In genomic region chr11:118326991-118327971, GRCm38 (mm10) we compare ENCODE assay signal across 8 mouse cellular contexts. TPM values are rescaled to one million over a fixed set of nuclear protein-coding genes. Genes with fewer than 3 reads are reported as not detected.
DNase-seq lines count a peak whose midpoint lies in the region; ATAC-seq and TF ChIP-seq lines count a peak whose summit lies in the region.

No protein-coding gene starts in this region.

- H3K4me2 ChIP-seq in forebrain, embryonic 16.5 days (ENCODE audit: low read length) = peak overlapping the region; percentile 22
- no peak overlapping the region for H3K4me2 ChIP-seq in heart, embryonic 16.5 days (ENCODE audit: low read depth, low read length)
- no peak overlapping the region for H3K4me2 ChIP-seq in stomach, embryonic 14.5 days (replicated peaks; ENCODE audit: low read depth, low read length)

- H3K27ac ChIP-seq in forebrain, embryonic 16.5 days (ENCODE audit: low read length) = peak overlapping the region; percentile 91
- H3K27ac ChIP-seq in heart, embryonic 16.5 days (ENCODE audit: low read length) = peak overlapping the region; percentile 41
- H3K27ac ChIP-seq in stomach, embryonic 14.5 days (ENCODE audit: low read length) = 0 out of 2 replicates have a peak overlapping the region, but pooled peaks have one; percentile 27

- CTCF ChIA-PET in Patski (lab: Charles Lee) = no interaction called here

- POLR2A ChIA-PET in Patski (lab: Charles Lee) = interaction anchor here (0.7 to 2.4 kb wide), 3 partner anchors 27 to 92 kb away, joined by 3 to 8 read pairs (median 3); no protein-coding TSS in a partner anchor

- in situ Hi-C loops in Patski (cut with MboI; ENCODE audit: low pct_unique_long_range_greater_than_20kb) = no loop called here

- DNase-seq in Patski (ENCODE audit: low read depth, low spot score) = peak; percentile 69
- peak; percentile 50 for DNase-seq in cerebellum, adult 11 months
- peak; percentile 90 to 91 for DNase-seq in layer of hippocampus, adult 8-10 months (ENCODE audit: low spot score in 2 of 2)
- peak; percentile 83 for DNase-seq in lung, postnatal 10 days
- no peak for DNase-seq in spleen, postnatal 14 days (ENCODE audit: low spot score in 2 of 2)

- peak overlapping the region; percentile 46 for H3K9ac ChIP-seq in forebrain, embryonic 16.5 days (replicated peaks; ENCODE audit: low read depth, low read length)
- no peak overlapping the region for H3K9ac ChIP-seq in heart, embryonic 16.5 days (ENCODE audit: low read length)
- no peak overlapping the region for H3K9ac ChIP-seq in stomach, embryonic 14.5 days (replicated peaks; ENCODE audit: low read depth, low read length)

- 44% methylated on average over 24 of the region's 24 CpGs for WGBS in forebrain, embryonic 16.5 days
- WGBS in heart, embryonic 16.5 days = 60% methylated on average over 24 of the region's 24 CpGs
- 67% methylated on average over 24 of the region's 24 CpGs for WGBS in stomach, embryonic 14.5 days

- H3K4me3 ChIP-seq in forebrain, embryonic 16.5 days (replicated peaks; ENCODE audit: low read length) = no peak overlapping the region
- no peak overlapping the region for H3K4me3 ChIP-seq in heart, embryonic 16.5 days (ENCODE audit: low read length)
- no peak overlapping the region for H3K4me3 ChIP-seq in stomach, embryonic 14.5 days (ENCODE audit: low read depth, low read length)

- no peak for TF ChIP-seq CTCF in Patski (IDR thresholded peaks at IDR 0.05)

- H3K27me3 ChIP-seq in Patski = no peaks in the 10 kb centered on the region
- no peaks in the 10 kb centered on the region for H3K27me3 ChIP-seq in forebrain, embryonic 16.5 days (replicated peaks; ENCODE audit: control insufficient read depth, insufficient read depth, low read length)
- H3K27me3 ChIP-seq in heart, embryonic 16.5 days (ENCODE audit: control insufficient read depth, insufficient read depth, low read length) = no peaks in the 10 kb centered on the region
- no peaks in the 10 kb centered on the region for H3K27me3 ChIP-seq in stomach, embryonic 14.5 days (ENCODE audit: control insufficient read depth, insufficient read depth, low read length)

- H3K9me3 ChIP-seq in forebrain, embryonic 16.5 days (ENCODE audit: control insufficient read depth, low read length) = no peaks in the 10 kb centered on the region
- no peaks in the 10 kb centered on the region for H3K9me3 ChIP-seq in heart, embryonic 16.5 days (replicated peaks; ENCODE audit: control insufficient read depth, low read length)
- no peaks in the 10 kb centered on the region for H3K9me3 ChIP-seq in stomach, embryonic 14.5 days (ENCODE audit: control insufficient read depth, low read depth, low read length)

- H3K36me3 ChIP-seq in forebrain, embryonic 16.5 days (ENCODE audit: control insufficient read depth, insufficient read depth) = no peaks in the 10 kb centered on the region
- peaks cover 5% of the 10 kb centered on the region for H3K36me3 ChIP-seq in heart, embryonic 16.5 days (ENCODE audit: control insufficient read depth, insufficient read depth)
- no peaks in the 10 kb centered on the region; the same call in 1 of the 2 replicates for H3K36me3 ChIP-seq in stomach, embryonic 14.5 days (ENCODE audit: control insufficient read depth, insufficient read depth, low read length)

- ATAC-seq in Patski = peak; percentile 49
- ATAC-seq in forebrain, embryonic 16.5 days = peak; percentile 92
- peak; percentile 55 for ATAC-seq in heart, embryonic 16.5 days (replicated peaks; ENCODE audit: extremely low read depth, insufficient read depth, low FRiP score)
- peak; percentile 29; the same call in 1 of the 2 replicates for ATAC-seq in stomach, embryonic 14.5 days (ENCODE audit: insufficient number of reproducible peaks, insufficient read depth, low FRiP score, low read depth)

- H3K4me1 ChIP-seq in forebrain, embryonic 16.5 days (replicated peaks; ENCODE audit: control insufficient read depth, insufficient read depth, low read length) = peaks cover 25% of the 10 kb centered on the region
- peaks cover 11% of the 10 kb centered on the region for H3K4me1 ChIP-seq in heart, embryonic 16.5 days (ENCODE audit: control insufficient read depth, insufficient read depth, low read length)
- H3K4me1 ChIP-seq in stomach, embryonic 14.5 days (ENCODE audit: control insufficient read depth, insufficient read depth, low read length) = peaks cover 6% of the 10 kb centered on the region

RNA-seq across cellular contexts. Expression of gene Cep295nl, which starts 15.0 kb away (rescaled TPM):
- 0.41 TPM for polyA plus RNA-seq in Patski (2021)
- 0.14 and 0.35 TPM in 2 replicates for polyA plus RNA-seq in forebrain, embryonic 16.5 days (2015; fragmentation: Nextera tagmentation; extraction: Ambion mirVana)
- polyA plus RNA-seq in heart, embryonic 16.5 days (2015; fragmentation: Nextera tagmentation; extraction: Ambion mirVana) = 0.28 and 0.36 TPM in 2 replicates
- 1 to 10 TPM; 1.5 to 2.2 (median 2.1) TPM for total RNA-seq in layer of hippocampus, adult 8-10 months (2022)
- polyA plus RNA-seq in stomach, embryonic 14.5 days (2014; fragmentation: Nextera tagmentation; extraction: Ambion mirVana) = 0.62 TPM in 1 of 2 replicates, not detected in the other

RNA-seq across cellular contexts. Expression of gene Timp2, which starts 28.3 kb away (rescaled TPM):
- 459 TPM for polyA plus RNA-seq in Patski (2021)
- polyA plus RNA-seq in forebrain, embryonic 16.5 days (2015; fragmentation: Nextera tagmentation; extraction: Ambion mirVana) = 79.8 and 79.9 TPM in 2 replicates
- polyA plus RNA-seq in heart, embryonic 16.5 days (2015; fragmentation: Nextera tagmentation; extraction: Ambion mirVana) = 70.6 and 74.5 TPM in 2 replicates
- 100 to 1,000 TPM; 225 to 284 (median 259) TPM for total RNA-seq in layer of hippocampus, adult 8-10 months (2022)
- 101 and 109 TPM in 2 replicates for polyA plus RNA-seq in stomach, embryonic 14.5 days (2014; fragmentation: Nextera tagmentation; extraction: Ambion mirVana)

RNA-seq across cellular contexts. Expression of gene Usp36, which starts 37.2 kb away (rescaled TPM):
- polyA plus RNA-seq in Patski (2021) = 26.0 TPM
- 15.8 and 20.2 TPM in 2 replicates for polyA plus RNA-seq in forebrain, embryonic 16.5 days (2015; fragmentation: Nextera tagmentation; extraction: Ambion mirVana)
- polyA plus RNA-seq in heart, embryonic 16.5 days (2015; fragmentation: Nextera tagmentation; extraction: Ambion mirVana) = 13.5 and 14.2 TPM in 2 replicates
- total RNA-seq in layer of hippocampus, adult 8-10 months (2022) = 10 to 100 TPM; 28.7 to 33.8 (median 30.8) TPM
- 17.5 and 19.1 TPM in 2 replicates for polyA plus RNA-seq in stomach, embryonic 14.5 days (2014; fragmentation: Nextera tagmentation; extraction: Ambion mirVana)

Comparison
In these comparisons a context has a peak if more than half of its experiments do, and no peak if none do; other contexts are left out.
1. ATAC-seq: peak in every context shown above with its lines; median percentile 92 in forebrain, embryonic 16.5 days; 55 in heart, embryonic 16.5 days; 49 in Patski; 29 in stomach, embryonic 14.5 days.
2. DNase-seq: peak in Patski (single experiment), cerebellum, adult 11 months (single experiment), layer of hippocampus, adult 8-10 months (2 of 2) and lung, postnatal 10 days (single experiment); none in spleen, postnatal 14 days (0 of 2).
3. H3K27ac ChIP-seq: peak in every context shown above with its lines; median percentile 91 in forebrain, embryonic 16.5 days; 41 in heart, embryonic 16.5 days; 27 in stomach, embryonic 14.5 days.